Mouse (Mus musculus) spleen, adult 2 months (tissue): ENCODE measurements at regions not wholly inside any gene's neighbourhood (a gene's known extent, or its start where the extent isn't known, plus 50 kb on each side); places are given as distances from the start of the nearest gene placed in this dataset.

Experiments used
- DNase-seq, 2 experiments: peaks; one replicate each; pipeline versions ENCODE4 v3.0.0 to v3.0.0-alpha.2; 2012 to 2021; ENCODE audit warnings: low spot score in 2 of 2, low read depth in 1 of 2
- H3K27ac ChIP-seq: fragments of 200-500 bp; 2 replicates; pipeline ENCODE4 v1.5.1; 2012; ENCODE audit warnings: low read length, inconsistent platforms; ENCODE audit not compliant: insufficient read depth
- H3K27me3 ChIP-seq: fragments of 200-500 bp; 2 replicates; pipeline ENCODE4 v1.6.1; 2012; ENCODE audit warnings: mild to moderate bottlenecking, moderate library complexity, low read length, inconsistent platforms; ENCODE audit not compliant: control insufficient read depth, insufficient read depth
- H3K36me3 ChIP-seq: fragments of 200-500 bp; 2 replicates; pipeline ENCODE4 v1.6.1; 2012; ENCODE audit warnings: mild to moderate bottlenecking, low read length, inconsistent platforms; ENCODE audit not compliant: control insufficient read depth, insufficient read depth
- H3K4me1 ChIP-seq: fragments of 200-500 bp; 2 replicates; pipeline ENCODE4 v1.6.1; 2011; ENCODE audit warnings: inconsistent platforms; ENCODE audit not compliant: control insufficient read depth, insufficient read depth, insufficient read length
- H3K4me3 ChIP-seq: fragments of 200-500 bp; 2 replicates; pipeline ENCODE4 v1.5.1; 2011; ENCODE audit warnings: mild to moderate bottlenecking, inconsistent platforms; ENCODE audit not compliant: insufficient read depth, insufficient read length; ENCODE audit errors: extremely low read depth
- CTCF ChIP-seq: fragments of 200-500 bp; IDR thresholded peaks from 2 replicates; pipeline ENCODE4 v1.5.1; 2011; ENCODE audit warnings: mild to moderate bottlenecking, inconsistent platforms; ENCODE audit not compliant: insufficient read depth, insufficient read length, insufficient replicate concordance; ENCODE audit errors: extremely low read depth
- POLR2A ChIP-seq: fragments of 200-500 bp; IDR thresholded peaks from 2 replicates; pipeline ENCODE4 v1.6.1; 2011; ENCODE audit warnings: low read depth, low read length, inconsistent platforms
- WGBS: fragments of 180-500 bp; shearing (Covaris S2); methylation state at CpG from one replicate; pipeline ENCODE4 v1.1.7; 2018; 5-methylcytosine and 5-hydroxymethylcytosine counted together

DNA sequence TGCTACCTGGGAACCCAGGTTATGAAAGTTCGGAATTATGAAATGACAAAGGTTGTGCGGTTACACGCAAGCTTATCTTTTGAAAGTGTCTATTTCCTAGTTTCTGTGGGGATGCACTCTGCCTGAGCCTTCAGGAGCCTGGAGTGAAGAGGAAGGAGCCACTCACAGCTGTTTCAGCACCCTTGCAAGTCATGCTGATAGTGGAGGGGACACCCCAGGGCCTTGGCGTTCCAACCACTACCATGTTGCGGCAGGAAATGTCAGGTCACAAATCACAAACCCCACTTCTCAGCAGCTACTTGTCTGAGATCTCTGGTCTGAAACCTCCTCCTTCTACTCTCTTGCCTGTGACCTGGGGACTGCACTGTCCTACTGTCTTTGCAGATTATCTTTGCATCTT lies 178.3 kb downstream of the Pten start:
- Histone ChIP-seq H3K4me1 (peaks cover 10% of the 10 kb centered on the region; the same call in 1 of the 2 replicates), H3K36me3 (no peaks in the 10 kb centered on the region), H3K27ac (no peak overlapping the region), H3K4me3 (no peak overlapping the region), H3K27me3 (no peaks in the 10 kb centered on the region)
- TF ChIP-seq CTCF (no peak), POLR2A (no peak)
- DNase-seq, result peak in 1 of 2 experiments; percentile 67
- WGBS, result 22% methylated on average over 5 of the region's 5 CpGs

DNA sequence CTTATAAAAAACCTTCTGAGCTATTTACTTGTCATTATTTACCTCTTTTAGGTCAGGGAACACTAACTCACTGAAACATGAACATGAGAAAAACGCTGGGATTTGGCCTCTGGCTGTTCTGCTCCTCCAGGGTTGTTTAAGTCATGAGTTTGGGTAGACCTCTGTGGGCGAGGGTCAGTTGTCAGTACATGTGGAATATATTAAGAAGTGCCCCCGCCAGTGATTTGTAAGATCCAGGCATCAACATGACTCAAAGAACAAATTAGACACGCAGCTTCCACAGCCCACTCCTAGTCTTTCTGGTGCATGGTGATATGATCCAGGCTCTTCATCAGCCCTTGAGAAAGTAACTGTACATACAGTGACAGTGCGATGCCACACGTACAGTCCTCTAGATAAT lies 180.3 kb downstream of the Pten start:
- no peaks in the 10 kb centered on the region for H3K36me3 ChIP-seq
- TF ChIP-seq POLR2A, result no peak
- no peak for TF ChIP-seq CTCF
- H3K4me3 ChIP-seq, result no peak overlapping the region
- H3K27me3 ChIP-seq, result no peaks in the 10 kb centered on the region
- H3K27ac ChIP-seq, result no peak overlapping the region
- WGBS, result 90% methylated on average over 6 of the region's 6 CpGs
- DNase-seq, result no peak
- H3K4me1 ChIP-seq, result peaks cover 10% of the 10 kb centered on the region; the same call in 1 of the 2 replicates

DNA sequence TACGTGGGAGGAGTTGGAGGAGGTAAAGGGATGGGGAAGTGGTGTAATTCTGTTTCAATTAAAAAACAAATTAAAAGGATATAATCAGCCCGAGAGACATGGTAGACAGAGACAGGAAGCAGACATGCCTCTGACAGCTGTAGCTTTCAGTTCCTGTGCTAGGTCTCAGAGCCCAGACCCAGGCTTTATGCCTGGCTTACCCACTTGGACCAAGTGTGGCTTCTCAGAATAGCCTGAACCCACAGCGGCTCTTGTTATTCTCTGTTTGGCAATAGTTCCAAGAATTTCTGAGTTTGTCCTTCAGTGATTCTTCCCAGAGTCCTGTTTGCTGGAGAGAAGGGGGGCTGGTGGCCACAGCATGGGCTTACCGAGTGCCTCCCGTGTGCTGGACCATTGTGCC lies 182.4 kb downstream of the Pten start:
- Histone ChIP-seq H3K36me3 (no peaks in the 10 kb centered on the region), H3K27ac (peak overlapping the region; percentile 82), H3K4me3 (no peak overlapping the region), H3K27me3 (no peaks in the 10 kb centered on the region), H3K4me1 (peaks cover 10% of the 10 kb centered on the region; the same call in 1 of the 2 replicates)
- 19% methylated on average over 5 of the region's 5 CpGs for WGBS
- TF ChIP-seq CTCF (no peak), POLR2A (no peak)
- DNase-seq, result peak; percentile 45 to 61

DNA sequence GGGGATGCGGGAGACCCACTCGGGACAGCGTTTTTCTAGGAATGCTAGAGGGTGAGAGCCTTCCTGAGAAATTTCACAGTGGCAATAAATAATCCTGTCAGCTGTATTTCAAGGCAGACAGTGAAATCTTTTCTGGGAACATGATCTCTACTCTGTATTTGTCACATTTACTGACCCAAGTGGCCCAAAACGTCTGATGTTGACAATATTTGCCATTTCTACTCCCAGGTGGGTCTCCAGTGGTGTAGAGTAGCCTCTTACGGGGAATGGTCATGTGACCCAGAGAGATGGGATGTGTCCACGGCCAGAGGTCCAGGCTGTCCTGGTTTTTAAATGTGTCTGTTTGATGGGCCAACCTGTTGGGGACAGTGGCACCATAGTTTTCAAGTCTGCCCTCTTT lies 183.5 kb downstream of the Pten start:
- peaks cover 10% of the 10 kb centered on the region; the same call in 1 of the 2 replicates for H3K4me1 ChIP-seq
- no peaks in the 10 kb centered on the region for H3K36me3 ChIP-seq
- 82% methylated on average over 6 of the region's 6 CpGs for WGBS
- TF ChIP-seq POLR2A, result no peak
- no peak for TF ChIP-seq CTCF
- no peak overlapping the region for H3K27ac ChIP-seq
- no peaks in the 10 kb centered on the region for H3K27me3 ChIP-seq
- DNase-seq, result no peak
- H3K4me3 ChIP-seq, result no peak overlapping the region

DNA sequence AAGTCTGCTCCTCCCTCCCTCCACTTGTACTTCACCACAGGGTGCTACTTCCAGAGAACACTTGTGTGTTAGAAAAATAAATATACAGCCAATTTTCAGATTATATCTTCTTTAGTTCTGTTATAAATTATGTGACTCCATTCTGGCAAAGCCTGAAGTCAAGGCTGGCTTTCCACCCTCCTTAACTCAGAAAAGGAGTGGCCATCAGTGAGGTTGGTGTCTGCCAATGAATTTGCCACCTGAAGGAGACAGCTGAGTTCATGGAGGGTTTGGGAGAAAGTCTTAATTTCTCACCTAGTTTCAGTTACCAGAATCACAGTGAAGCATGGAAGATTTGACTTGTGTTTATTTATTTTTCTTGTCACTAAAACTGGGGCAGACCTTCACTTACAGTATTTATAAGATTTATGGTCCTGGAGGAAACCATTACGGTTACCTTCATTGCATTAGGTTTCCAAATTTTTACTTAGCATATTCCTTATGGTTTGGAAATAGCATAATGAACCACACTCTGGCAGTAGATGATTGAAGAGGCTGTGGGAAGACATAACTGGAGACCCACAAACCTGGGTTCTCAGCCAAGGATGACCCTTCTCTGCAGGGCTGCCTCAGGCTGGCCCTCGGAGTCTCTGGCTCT lies 186.4 kb downstream of the Pten start:
- DNase-seq, result no peak
- Histone ChIP-seq H3K36me3 (no peaks in the 10 kb centered on the region), H3K4me3 (no peak overlapping the region), H3K27me3 (no peaks in the 10 kb centered on the region), H3K4me1 (peaks cover 2% of the 10 kb centered on the region; the same call in 1 of the 2 replicates), H3K27ac (no peak overlapping the region)
- 93% methylated on average over 2 of the region's 2 CpGs for WGBS
- TF ChIP-seq POLR2A (no peak), CTCF (no peak)

DNA sequence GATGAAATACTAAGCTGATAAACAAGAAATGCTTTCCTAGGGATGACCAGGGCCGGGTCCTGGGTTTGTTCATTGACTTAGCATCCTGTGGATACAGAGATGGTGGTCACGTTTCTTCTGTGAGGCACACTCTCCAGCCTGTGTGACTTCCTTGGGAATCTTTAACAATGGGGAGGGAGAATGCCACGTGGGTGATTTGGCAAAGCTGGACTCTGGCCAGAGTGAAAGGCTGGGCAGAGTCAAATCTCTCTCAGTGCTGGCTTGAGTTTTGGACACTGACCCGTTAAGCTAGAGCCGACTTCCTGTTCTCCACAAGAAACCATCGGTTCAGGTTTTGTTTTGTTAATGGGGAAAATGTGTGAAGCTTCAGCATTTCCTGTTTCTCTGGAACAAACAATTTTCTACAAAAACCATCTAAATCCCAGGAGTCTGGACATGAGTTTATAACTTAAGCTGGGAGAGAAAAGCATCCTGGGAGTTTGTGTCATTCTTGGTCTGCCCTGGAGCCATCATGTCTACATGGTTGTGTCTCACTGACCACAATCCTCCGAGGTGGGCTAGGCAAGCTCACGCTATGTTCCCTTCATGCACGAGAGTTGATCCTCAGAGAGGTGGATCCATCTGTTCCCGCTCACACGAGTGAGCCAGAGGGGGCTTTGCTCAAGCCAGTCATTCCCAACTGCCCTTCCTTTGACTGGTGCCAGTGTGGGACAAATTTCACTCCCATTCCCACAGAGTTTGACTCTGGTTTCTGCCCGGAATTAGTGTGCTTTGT lies 190.0 kb downstream of the Pten start:
- no peak overlapping the region for H3K27ac ChIP-seq
- no peak for TF ChIP-seq CTCF
- TF ChIP-seq POLR2A, result no peak
- 82% methylated on average over 12 of the region's 12 CpGs for WGBS
- H3K4me1 ChIP-seq, result peaks cover 5% of the 10 kb centered on the region; the same call in 1 of the 2 replicates
- H3K27me3 ChIP-seq, result no peaks in the 10 kb centered on the region
- no peaks in the 10 kb centered on the region for H3K36me3 ChIP-seq
- no peak for DNase-seq
- H3K4me3 ChIP-seq, result no peak overlapping the region
